15 mouse cellular contexts compared by ENCODE assay signal in the genomic region with DNA sequence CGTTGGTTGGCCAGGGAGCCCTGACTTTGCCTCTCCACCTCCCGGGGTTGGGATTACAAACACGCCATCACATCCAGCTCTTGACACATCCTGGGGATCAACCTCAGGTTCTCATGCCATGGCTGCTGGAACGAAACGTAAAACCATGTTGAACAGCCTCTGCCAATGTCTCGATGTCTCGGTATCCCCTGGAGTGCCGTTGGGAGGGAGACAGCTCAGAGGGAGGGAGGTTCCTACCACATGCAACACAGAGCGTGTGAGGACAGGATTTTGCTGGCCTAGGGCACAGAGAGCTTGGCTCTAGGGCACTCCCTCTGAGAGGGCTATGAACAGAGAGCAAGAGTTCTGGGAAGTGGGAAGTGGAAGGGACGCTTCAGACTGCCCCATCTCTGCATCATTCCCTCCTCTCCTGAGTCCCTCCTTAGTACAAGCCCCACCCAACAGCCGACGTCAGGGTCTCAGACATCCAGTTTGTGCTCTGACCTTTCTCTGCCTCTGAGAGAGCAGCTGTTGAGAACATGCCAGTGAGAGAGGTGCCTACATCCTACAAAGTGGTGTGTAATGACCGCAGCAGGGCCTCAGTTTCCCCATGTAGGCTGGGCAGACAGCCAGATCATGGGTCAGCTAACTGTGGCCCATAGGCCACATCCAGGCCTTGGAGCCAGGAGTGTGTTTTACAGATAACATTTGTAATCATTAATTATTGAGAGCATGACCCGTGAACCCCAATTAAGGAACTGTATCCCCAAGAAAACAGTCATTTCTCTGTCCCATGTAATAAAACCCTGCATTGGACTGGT. TPM values are rescaled to one million over a fixed set of nuclear protein-coding genes. Genes with fewer than 3 reads are reported as not detected.
DNase-seq lines count a peak whose midpoint lies in the region; ATAC-seq lines count a peak whose summit lies in the region.
"Had no signal": no experiment of that assay in that cellular context is flagged by ENCODE, and none has a peak within 500 bp of the region (broad histone marks: within the 10 kb centered on the region; RNA-seq: fewer than 3 reads in every experiment).

No protein-coding gene starts in this region.

- no peak overlapping the region for H3K9ac ChIP-seq in lung, embryonic 15.5 days
- H3K9ac ChIP-seq in liver, embryonic 11.5 days (ENCODE audit: low read depth, low read length): peak overlapping the region; percentile 42; the same call in 1 of the 2 replicates
- H3K9ac ChIP-seq in stomach, embryonic 15.5 days: no peak overlapping the region

- peaks cover 5% of the 10 kb centered on the region; the same call in 1 of the 2 replicates for H3K4me1 ChIP-seq in lung, embryonic 15.5 days
- H3K4me1 ChIP-seq in liver, embryonic 11.5 days (replicated peaks; ENCODE audit: control insufficient read depth, insufficient read depth, low read length): peaks cover 33% of the 10 kb centered on the region
- no peaks in the 10 kb centered on the region for H3K4me1 ChIP-seq in stomach, embryonic 15.5 days

- 62% methylated on average over 14 of the region's 14 CpGs for WGBS in lung, embryonic 15.5 days
- 73% methylated on average over 14 of the region's 14 CpGs for WGBS in liver, embryonic 11.5 days
- 67% methylated on average over 14 of the region's 14 CpGs for WGBS in stomach, embryonic 15.5 days

- DNase-seq in gastrocnemius, postnatal 25 days: peak; percentile 51
- DNase-seq in gastrocnemius, postnatal 14 days: no peak
- DNase-seq in lung, postnatal 4 days: no peak
- DNase-seq in liver, embryonic 11.5 days (ENCODE audit: low spot score): no peak
- no peak for DNase-seq in left cerebral cortex, postnatal 4 days
- no peak for DNase-seq in testis, postnatal 14 days (ENCODE audit: low spot score)
- DNase-seq: adrenal gland, postnatal 10 days; cerebellum, postnatal 36 days; heart, postnatal 10 days; lung, adult 18-20 months; right cerebral cortex, postnatal 25 days; thymus, postnatal 14 days had no signal

- ATAC-seq in lung, embryonic 15.5 days (ENCODE audit: borderline replicate concordance, extremely low read depth, low FRiP score, low TSS enrichment): peak; percentile 42; the same call in 1 of the 2 replicates
- ATAC-seq in liver, embryonic 11.5 days (replicated peaks; ENCODE audit: low FRiP score): peak; percentile 15; the same call in 1 of the 2 replicates
- ATAC-seq in stomach, embryonic 15.5 days (ENCODE audit: insufficient read depth, low FRiP score, low read depth): peak; percentile 72; the same call in 1 of the 2 replicates
- ATAC-seq: forebrain, embryonic 16.5 days had no signal

- no peak overlapping the region for H3K4me3 ChIP-seq in lung, embryonic 15.5 days
- no peak overlapping the region for H3K4me3 ChIP-seq in liver, embryonic 11.5 days (ENCODE audit: low read depth, low read length)
- no peak overlapping the region for H3K4me3 ChIP-seq in stomach, embryonic 15.5 days (replicated peaks)

- H3K4me2 ChIP-seq in lung, embryonic 15.5 days: no peak overlapping the region
- peak overlapping the region; percentile 42 for H3K4me2 ChIP-seq in liver, embryonic 11.5 days
- no peak overlapping the region for H3K4me2 ChIP-seq in stomach, embryonic 15.5 days

- intact Hi-C loops in gastrocnemius, postnatal 14 days (cut with DNase I; ENCODE audit: low total_unique reads): no loop called here
- intact Hi-C loops in left cerebral cortex, postnatal 4 days (cut with DNase I): no loop called here

- H3K36me3 ChIP-seq in lung, embryonic 15.5 days: peaks cover 17% of the 10 kb centered on the region
- peaks cover 13% of the 10 kb centered on the region for H3K36me3 ChIP-seq in liver, embryonic 11.5 days (ENCODE audit: control insufficient read depth, insufficient read depth, low read length)
- H3K36me3 ChIP-seq in stomach, embryonic 15.5 days: peaks cover 7% of the 10 kb centered on the region; the same call in 1 of the 2 replicates

- no peaks in the 10 kb centered on the region for H3K9me3 ChIP-seq in lung, embryonic 15.5 days
- no peaks in the 10 kb centered on the region for H3K9me3 ChIP-seq in liver, embryonic 11.5 days (ENCODE audit: control insufficient read depth, low read length)
- H3K9me3 ChIP-seq in stomach, embryonic 15.5 days: no peaks in the 10 kb centered on the region

- H3K27me3 ChIP-seq in lung, embryonic 15.5 days: no peaks in the 10 kb centered on the region
- H3K27me3 ChIP-seq in liver, embryonic 11.5 days (replicated peaks; ENCODE audit: control insufficient read depth, insufficient read depth, low read length): no peaks in the 10 kb centered on the region
- H3K27me3 ChIP-seq in stomach, embryonic 15.5 days (replicated peaks): no peaks in the 10 kb centered on the region

- no peak overlapping the region for H3K27ac ChIP-seq in lung, embryonic 15.5 days
- peak overlapping the region; percentile 90 for H3K27ac ChIP-seq in liver, embryonic 11.5 days (ENCODE audit: low read depth, low read length)
- H3K27ac ChIP-seq in stomach, embryonic 15.5 days: no peak overlapping the region

RNA-seq across cellular contexts. Expression of gene Mocs1, which starts 12.4 kb away (rescaled TPM):
- 10 to 100 TPM; 16.1 to 20.3 TPM for total RNA-seq in gastrocnemius, postnatal 25 days (2021)
- 10 to 100 TPM; 12.3 to 18.7 TPM for total RNA-seq in gastrocnemius, postnatal 14 days (2021)
- 5.2 and 6.2 TPM in 2 replicates for polyA plus RNA-seq in lung, embryonic 15.5 days (2015; fragmentation: Nextera tagmentation; extraction: Ambion mirVana)
- 15.8 and 16.2 TPM in 2 replicates for polyA plus RNA-seq in liver, embryonic 11.5 days (2014; fragmentation: Nextera tagmentation; extraction: Ambion mirVana)
- polyA plus RNA-seq in stomach, embryonic 15.5 days (2015; fragmentation: Nextera tagmentation; extraction: Ambion mirVana): 8.2 TPM in 2 replicates
- total RNA-seq in left cerebral cortex, postnatal 4 days (2021): 10 to 100 TPM; 11.4 to 15.2 TPM

Comparison
In these comparisons a context has a peak if more than half of its experiments do, and no peak if none do; other contexts are left out.
1. ATAC-seq: peak in every context shown above with its lines; median percentile 72 in stomach, embryonic 15.5 days; 42 in lung, embryonic 15.5 days; 15 in liver, embryonic 11.5 days.